Mouse (Mus musculus): ENCODE measurements around the gene Mctp1.

Mctp1 gene

DNA sequence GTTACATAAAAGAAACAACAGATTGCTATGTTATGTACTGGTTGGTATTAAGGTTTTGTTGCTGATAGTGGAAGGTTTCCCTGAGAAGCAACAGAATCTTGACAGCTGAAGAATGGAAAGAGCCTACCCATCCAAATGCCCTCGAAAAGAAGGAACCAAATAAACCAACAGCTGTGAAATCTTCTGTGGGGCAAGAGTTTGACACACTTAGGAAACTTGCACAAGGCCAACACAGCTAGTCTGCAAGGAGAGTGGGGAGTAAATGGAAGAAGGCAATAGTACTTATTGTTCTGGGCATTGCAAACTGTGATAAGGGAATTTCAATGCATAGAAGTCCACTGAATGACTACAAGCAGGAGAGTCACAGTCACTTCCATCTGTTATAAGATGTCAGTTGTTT is 236.2 kb downstream of the Mctp1 start:
- DNase-seq, result no peak

DNA sequence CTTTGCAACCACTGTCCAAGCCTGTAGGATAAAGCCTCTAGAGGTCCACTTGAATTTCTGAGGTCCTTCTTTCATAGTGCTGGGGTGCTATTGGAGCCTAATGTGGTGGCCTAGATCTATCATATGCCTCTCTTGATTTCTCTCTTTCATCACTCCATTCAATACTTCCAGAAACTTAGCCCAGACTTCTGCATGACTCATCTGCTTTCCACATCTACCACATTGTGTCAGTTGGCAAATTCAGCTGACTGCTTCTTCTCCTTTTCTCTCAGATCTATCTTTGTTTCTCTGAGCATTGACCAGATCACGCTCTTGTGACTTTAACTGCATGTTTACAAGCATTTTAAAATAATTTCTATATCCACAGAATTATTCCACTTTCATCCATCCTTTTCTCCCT is 249.4 kb downstream of the Mctp1 start:
- DNase-seq, result no peak

- DNase-seq, result no peak
Observed at GRCm38 (mm10) chr13:76638282-76638681, 253.9 kb downstream of the Mctp1 start.

GRCm38 (mm10) chr13:76659523-76659922 is 275.2 kb downstream of the Mctp1 start:
- no peak for DNase-seq

GRCm38 (mm10) chr13:76681286-76681685 is 297.0 kb downstream of the Mctp1 start:
- DNase-seq, result no peak

DNA sequence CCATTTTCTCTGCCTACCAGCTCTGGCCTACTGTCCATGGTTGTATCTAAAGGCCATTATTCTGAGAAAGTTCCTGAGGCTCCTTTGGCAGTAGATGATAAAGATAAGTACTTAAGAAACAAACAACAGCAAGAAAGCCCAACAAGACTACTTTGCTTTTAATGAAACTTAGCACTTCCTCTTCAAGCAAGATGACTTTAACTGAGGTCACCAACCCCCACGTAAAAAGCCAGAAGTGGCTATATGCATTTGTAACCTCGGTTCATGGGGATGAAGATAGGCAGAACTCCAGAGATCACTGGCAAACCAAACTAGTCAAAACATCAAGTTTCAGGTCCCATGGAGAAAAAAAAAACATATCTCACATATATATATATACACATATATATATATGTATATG is 305.0 kb downstream of the Mctp1 start:
- no peak for DNase-seq

- no peak for DNase-seq
Observed at GRCm38 (mm10) chr13:76690143-76690542, 305.8 kb downstream of the Mctp1 start.

DNA sequence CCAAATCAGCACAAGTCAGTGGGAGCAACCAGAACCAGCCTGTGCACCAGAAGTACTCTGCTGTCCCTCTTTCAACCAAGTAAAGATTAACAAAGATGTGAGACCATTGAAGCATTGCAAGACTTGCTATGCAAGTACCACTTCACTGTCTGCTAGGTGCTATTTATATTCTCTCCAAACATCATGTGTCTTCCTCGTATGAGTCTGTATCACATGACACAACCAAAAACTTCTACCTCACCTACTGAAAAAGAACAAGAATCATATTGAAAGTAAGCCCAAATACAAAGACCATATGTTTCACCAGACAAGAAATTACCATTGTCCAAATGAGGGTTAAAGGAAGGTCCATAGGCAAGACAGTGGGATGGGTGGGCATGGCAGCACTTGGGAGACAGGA is 306.4 kb downstream of the Mctp1 start:
- DNase-seq, result no peak

- DNase-seq, result no peak
Observed at GRCm38 (mm10) chr13:76734013-76734412, 349.7 kb downstream of the Mctp1 start.

- no peak for DNase-seq
Observed at GRCm38 (mm10) chr13:76750663-76751429, 366.5 kb downstream of the Mctp1 start.

DNA sequence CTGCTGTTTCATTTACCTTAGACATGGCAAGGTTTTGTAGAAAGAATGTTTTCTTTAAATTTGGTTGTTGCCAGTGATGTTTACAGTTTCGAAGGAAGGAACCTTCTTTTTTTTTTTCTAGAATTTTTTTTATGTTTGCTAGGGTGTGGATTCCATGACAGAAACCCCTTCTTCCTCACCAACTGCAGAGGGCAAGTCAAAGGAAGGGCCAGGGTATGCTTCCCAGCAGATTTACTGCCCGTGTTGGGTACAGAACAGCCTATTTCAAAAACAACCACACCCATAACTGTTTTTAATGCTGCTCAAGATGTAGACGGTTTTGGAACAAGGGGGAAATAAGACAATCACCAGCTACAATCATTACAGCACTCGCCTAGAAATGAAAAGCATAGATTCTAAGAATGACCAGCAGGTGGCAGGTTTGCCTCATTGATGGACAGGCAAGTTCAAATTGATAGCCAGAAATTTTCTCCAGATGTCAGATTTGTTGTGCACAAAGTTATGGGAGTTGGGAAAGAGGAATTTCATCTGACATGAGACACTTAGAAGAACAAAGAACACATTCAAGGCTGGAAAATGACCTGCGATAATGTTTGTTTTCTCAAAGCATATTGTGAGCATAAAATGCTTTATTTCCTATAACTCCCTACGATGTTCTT is 375.6 kb downstream of the Mctp1 start:
- no peak for DNase-seq

DNA sequence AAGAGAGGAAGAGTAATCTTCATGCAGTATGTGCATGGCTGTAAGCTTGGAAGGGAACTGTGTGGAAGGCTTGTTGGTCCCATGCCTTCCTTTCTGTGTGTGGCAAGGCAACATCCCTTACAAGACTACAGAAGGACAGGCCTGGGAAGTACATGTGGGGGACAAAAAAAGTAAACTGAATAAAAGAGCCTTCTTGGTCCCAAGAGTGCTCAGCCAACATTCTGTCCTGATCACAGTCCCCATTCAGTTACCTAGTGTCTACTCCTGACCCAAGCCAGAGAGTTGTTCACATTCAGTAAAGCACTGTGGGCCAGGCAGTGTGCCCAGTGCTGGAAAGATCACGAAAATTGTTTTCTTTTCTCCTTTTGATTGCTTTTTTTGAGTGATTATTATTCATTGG is 415.3 kb downstream of the Mctp1 start:
- DNase-seq, result no peak

- DNase-seq, result no peak
Observed at GRCm38 (mm10) chr13:76801126-76801632, 416.8 kb downstream of the Mctp1 start.

GRCm38 (mm10) chr13:76802051-76802728 is 417.9 kb downstream of the Mctp1 start:
- DNase-seq, result no peak

- DNase-seq, result no peak
Observed at GRCm38 (mm10) chr13:76802926-76803325, 418.6 kb downstream of the Mctp1 start.

DNA sequence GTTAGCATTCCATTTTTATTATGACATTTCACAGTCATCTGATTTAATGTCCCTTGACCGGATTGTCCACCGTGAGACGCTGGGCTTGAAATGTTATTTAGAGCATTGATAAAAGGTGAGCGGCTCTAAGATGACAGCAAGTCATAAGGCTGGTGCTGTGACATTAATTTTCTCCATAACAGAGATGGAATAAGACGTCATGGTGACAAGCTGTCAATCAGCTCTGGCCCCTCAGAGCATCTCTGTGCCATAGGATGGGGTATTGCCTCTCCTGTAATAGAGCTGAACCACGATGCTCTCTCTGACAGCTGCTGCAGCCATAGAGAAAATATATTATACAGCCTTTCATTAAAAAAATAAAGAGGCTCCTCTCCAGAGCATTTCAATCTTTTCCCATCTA is 419.5 kb downstream of the Mctp1 start:
- DNase-seq, result no peak

DNA sequence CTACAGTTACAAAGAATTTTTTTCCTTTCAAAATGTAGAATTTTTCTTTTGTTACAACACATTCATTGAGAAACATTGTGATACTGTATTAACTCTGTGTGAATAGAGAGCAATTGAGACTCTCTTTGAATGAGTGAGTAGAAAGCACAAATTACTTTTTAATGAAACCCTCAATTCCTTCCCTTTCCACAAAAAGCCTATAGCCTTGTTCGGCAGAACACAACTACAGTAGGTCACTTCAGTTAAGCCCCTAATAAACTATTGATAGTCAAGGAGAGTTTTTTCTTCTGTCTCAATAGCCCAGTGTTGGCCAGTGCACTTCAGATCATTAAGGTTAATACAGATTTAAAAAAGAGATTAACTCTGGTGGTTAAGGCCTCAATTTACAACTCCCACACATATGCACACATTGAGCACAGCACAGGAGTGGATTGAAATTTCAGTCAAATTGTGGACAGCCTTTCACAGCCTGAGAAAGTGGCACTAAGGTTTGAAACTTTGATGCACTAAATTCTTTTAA is 424.6 kb downstream of the Mctp1 start:
- DNase-seq, result no peak

DNA sequence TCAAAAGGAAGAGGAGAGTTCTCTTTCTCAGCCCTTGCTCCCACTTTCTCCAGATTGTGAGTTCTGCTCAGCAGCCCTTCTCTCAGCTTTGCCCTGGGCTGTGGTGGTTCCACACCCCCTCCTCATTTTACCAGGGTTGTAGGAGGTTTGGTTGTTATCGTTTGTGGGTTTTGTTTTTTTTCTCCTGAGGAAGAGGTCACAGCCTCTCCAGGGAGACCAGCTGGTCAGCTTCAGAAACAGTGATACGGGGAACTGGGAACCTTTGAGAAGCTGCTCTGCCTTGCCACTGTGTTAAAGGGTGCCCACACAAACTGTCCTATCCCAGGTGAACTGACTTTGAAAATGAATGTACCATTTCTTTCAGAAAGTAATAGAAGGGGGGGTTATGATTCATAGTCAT is 425.5 kb downstream of the Mctp1 start:
- no peak for DNase-seq

DNA sequence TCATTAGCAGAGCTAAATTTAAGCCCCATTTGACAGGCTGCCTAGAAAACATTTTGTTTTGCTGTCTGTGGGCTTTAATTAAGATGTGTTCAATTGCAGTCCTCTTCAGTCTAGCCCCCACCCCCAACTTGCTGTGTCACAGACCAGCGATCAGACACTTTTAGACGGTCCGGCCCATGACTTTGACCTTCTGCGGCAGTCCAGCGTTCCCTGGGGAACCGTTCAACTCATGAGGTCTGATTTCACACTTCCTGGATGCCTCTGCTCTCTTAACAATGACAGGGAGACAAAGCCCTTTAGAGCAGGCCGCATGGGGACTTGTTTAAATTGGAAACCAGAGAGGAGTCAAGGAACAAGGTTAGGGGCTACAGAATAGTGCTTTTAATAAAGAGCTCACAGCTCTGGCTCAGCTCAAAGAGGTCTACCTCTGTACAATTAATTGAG is 426.2 kb downstream of the Mctp1 start:
- DNase-seq, result no peak

DNA sequence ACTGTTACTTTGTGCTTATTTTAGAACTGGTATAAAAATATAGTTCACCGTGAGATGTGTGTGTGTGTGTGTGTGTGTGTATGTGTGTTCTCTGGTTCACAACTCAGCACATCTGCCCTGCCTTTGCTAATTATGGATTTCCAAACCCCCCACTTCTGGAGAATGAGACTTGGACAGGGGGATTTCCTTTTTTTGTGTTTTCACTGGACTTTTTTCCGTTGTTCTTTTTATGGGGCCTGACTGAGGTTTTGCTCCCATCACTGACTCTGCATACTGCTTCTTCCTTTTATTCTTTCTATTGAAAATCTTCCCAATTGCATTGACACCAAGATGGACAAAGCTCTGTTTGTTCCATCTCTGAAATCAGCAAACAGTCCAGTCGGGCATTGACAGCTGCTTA is 438.7 kb downstream of the Mctp1 start:
- no peak for DNase-seq

GRCm38 (mm10) chr13:76824932-76825694 is 440.8 kb downstream of the Mctp1 start:
- no peak for DNase-seq

- DNase-seq, result no peak
Observed at GRCm38 (mm10) chr13:76827738-76828137, 443.4 kb downstream of the Mctp1 start.

DNA sequence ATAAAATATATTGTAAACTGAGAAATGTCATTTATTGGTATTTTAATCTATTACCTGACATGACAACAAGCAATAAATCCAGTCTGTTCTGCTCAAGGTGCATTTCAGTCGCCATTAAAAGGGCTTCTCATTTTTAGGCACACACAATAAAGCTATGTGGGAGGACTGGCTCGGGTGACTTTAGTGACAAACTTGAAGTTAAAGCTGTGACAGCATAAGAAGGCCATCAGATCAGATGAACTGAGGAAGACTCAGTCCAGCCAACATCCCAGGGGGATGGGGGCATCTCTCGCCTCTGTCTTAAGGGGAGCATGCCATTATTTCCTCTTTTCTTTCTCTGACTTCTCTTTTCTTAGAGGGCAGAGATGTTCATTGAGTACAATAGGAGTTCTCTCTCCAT is 453.7 kb downstream of the Mctp1 start:
- DNase-seq, result no peak

All from kidney, adult 11 months (tissue).